Mouse (Mus musculus): ENCODE measurements around the gene Gpr150.

DNA sequence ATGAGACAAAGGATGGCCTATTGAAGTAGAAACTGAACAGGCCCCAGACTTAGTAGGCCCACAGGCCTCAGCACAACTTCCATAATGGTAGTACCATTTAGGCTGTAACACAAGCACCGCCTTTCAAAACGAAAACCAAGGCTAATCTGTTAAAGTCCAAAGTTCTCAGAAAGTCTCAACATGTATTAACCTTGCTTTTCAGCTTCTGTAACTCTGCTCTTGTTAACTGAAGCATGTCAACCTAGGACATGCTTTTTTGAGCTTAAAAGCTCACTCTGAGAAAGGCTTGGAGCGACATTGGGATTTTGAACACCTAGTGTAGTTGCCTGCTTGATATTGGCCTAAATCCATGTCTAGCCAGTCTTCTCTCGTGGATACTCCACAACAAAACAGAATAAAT lies 2.8 kb upstream of the Gpr150 start:
- TF ChIP-seq CTCF (conservative IDR thresholded peaks at IDR 0.05; ENCODE audit: insufficient read depth, insufficient read length, low read depth, low read length) (no peak), POLR2A (IDR thresholded peaks at IDR 0.05; ENCODE audit: low read depth, low read length) (no peak)

Measured in kidney, adult 2 months (tissue).